Mouse (Mus musculus): ENCODE measurements around the gene Olfr557.

DNA sequence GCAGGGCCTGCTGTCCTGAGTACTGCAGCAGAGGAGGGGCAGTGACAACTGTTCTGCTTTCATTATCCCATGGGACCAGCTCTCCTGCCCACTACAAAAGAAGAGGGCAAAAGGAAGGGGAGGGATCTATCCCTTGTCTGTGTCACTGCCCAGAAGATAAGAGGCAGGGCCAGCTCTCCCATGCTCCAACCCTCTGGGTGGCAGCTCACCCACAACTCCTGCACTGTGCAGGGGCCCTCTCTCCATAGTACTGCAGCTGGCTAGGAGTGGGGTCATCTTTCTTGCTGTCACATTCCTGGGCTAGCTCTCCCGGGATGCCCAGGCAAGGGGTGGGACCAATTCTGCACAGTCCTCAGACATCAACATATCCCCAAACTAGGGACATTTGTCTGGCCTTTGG, 38.1 kb downstream of the Olfr557 start:
- no peak for TF ChIP-seq CTCF (IDR thresholded peaks at IDR 0.05; ENCODE audit: borderline replicate concordance, extremely low read depth, insufficient read depth, insufficient read length)
- no peak for TF ChIP-seq POLR2A (IDR thresholded peaks at IDR 0.05; ENCODE audit: borderline replicate concordance, extremely low read depth, insufficient read depth, insufficient read length, poor library complexity, severe bottlenecking)

Data from brain, embryonic 14.5 days (tissue).